Comparison of ENCODE assay signal across 19 mouse cellular contexts in genomic region chr2:135855890-135856490, GRCm38 (mm10).
DNase-seq lines count a peak whose midpoint lies in the region; ATAC-seq and TF ChIP-seq lines count a peak whose summit lies in the region.
"Had no signal": no experiment of that assay in that cellular context is flagged by ENCODE, and none has a peak within 500 bp of the region (broad histone marks: within the 10 kb centered on the region; RNA-seq: fewer than 3 reads in every experiment).

No protein-coding gene starts in this region.

- no peaks in the 10 kb centered on the region for H3K9me3 ChIP-seq in forebrain, embryonic 12.5 days
- H3K9me3 ChIP-seq in forebrain, embryonic 10.5 days, result no peaks in the 10 kb centered on the region
- no peaks in the 10 kb centered on the region for H3K9me3 ChIP-seq in midbrain, embryonic 16.5 days (replicated peaks; ENCODE audit: control insufficient read depth, low read length, poor library complexity, severe bottlenecking)
- H3K9me3 ChIP-seq: hindbrain, embryonic 13.5 days; liver, embryonic 15.5 days; stomach, embryonic 15.5 days had no signal

- DNase-seq in forebrain, embryonic 10.5 days (ENCODE audit: extremely low spot score, low spot score), result no peak
- no peak for DNase-seq in layer of hippocampus, adult 2 months (ENCODE audit: low spot score in 2 of 2)
- no peak for DNase-seq in layer of hippocampus, postnatal 10 days (ENCODE audit: low spot score in 2 of 2)
- DNase-seq in ovary, adult 18-20 months (ENCODE audit: low spot score), result no peak
- no peak for DNase-seq in heart, adult 2 months
- DNase-seq: adrenal gland, postnatal 10 days; cerebellum, adult 9-10 months; kidney, adult 11 months; kidney, postnatal 36 days; lung, postnatal 10 days; spleen, adult 18-20 months had no signal

- no peak for TF ChIP-seq CTCF in layer of hippocampus, adult 2 months (conservative IDR thresholded peaks at IDR 0.05)
- TF ChIP-seq CTCF in heart, adult 2 months (IDR thresholded peaks at IDR 0.05), result no peak

- whole genome bisulfite sequencing in forebrain, embryonic 12.5 days, result 43% methylated on average over 6 of the region's 6 CpGs
- WGBS in forebrain, embryonic 10.5 days, result 81% methylated on average over 6 of the region's 6 CpGs
- 58% methylated on average over 6 of the region's 6 CpGs for WGBS in midbrain, embryonic 16.5 days
- 85% methylated on average over 6 of the region's 6 CpGs for whole genome bisulfite sequencing in heart, adult 2 months

- no peak overlapping the region for H3K9ac ChIP-seq in forebrain, embryonic 12.5 days
- no peak overlapping the region for H3K9ac ChIP-seq in midbrain, embryonic 16.5 days (ENCODE audit: low read depth, low read length)
- H3K9ac ChIP-seq in heart, adult 2 months (ENCODE audit: low read depth, low read length), result no peak overlapping the region
- H3K9ac ChIP-seq: hindbrain, embryonic 13.5 days; liver, embryonic 15.5 days; stomach, embryonic 15.5 days had no signal

- no peak overlapping the region for H3K4me3 ChIP-seq in forebrain, embryonic 12.5 days (replicated peaks)
- H3K4me3 ChIP-seq in forebrain, embryonic 10.5 days, result no peak overlapping the region
- no peak overlapping the region for H3K4me3 ChIP-seq in layer of hippocampus, adult 2 months
- no peak overlapping the region for H3K4me3 ChIP-seq in brown adipose tissue, adult 24 weeks (ENCODE audit: insufficient read depth, low read depth, low read length)
- H3K4me3 ChIP-seq in midbrain, embryonic 16.5 days (ENCODE audit: low read depth, low read length), result no peak overlapping the region
- H3K4me3 ChIP-seq in heart, adult 2 months, result no peak overlapping the region
- H3K4me3 ChIP-seq: hindbrain, embryonic 13.5 days; liver, embryonic 15.5 days; megakaryocyte, embryonic 14.5 days; stomach, embryonic 15.5 days had no signal

- H3K36me3 ChIP-seq in forebrain, embryonic 12.5 days (replicated peaks), result no peaks in the 10 kb centered on the region
- no peaks in the 10 kb centered on the region for H3K36me3 ChIP-seq in forebrain, embryonic 10.5 days (replicated peaks)
- no peaks in the 10 kb centered on the region for H3K36me3 ChIP-seq in midbrain, embryonic 16.5 days (ENCODE audit: control insufficient read depth, insufficient read depth, low read length)
- H3K36me3 ChIP-seq in heart, adult 2 months (ENCODE audit: control insufficient read depth, insufficient read depth, low read length), result peaks cover 14% of the 10 kb centered on the region; the same call in 1 of the 2 replicates
- H3K36me3 ChIP-seq: hindbrain, embryonic 13.5 days; liver, embryonic 15.5 days; stomach, embryonic 15.5 days had no signal

- peaks cover 8% of the 10 kb centered on the region; the same call in 1 of the 2 replicates for H3K4me1 ChIP-seq in forebrain, embryonic 12.5 days
- peaks cover 22% of the 10 kb centered on the region for H3K4me1 ChIP-seq in forebrain, embryonic 10.5 days
- H3K4me1 ChIP-seq in brown adipose tissue, adult 24 weeks (ENCODE audit: control insufficient read depth, insufficient read depth, insufficient read length, low read length), result peaks cover 18% of the 10 kb centered on the region
- H3K4me1 ChIP-seq in midbrain, embryonic 16.5 days (ENCODE audit: control insufficient read depth, insufficient read depth, low read length), result peaks cover 5% of the 10 kb centered on the region; the same call in 1 of the 2 replicates
- peaks cover 18% of the 10 kb centered on the region for H3K4me1 ChIP-seq in heart, adult 2 months (ENCODE audit: control insufficient read depth, insufficient read depth, low read length)
- H3K4me1 ChIP-seq: liver, embryonic 15.5 days had no signal

- peak; percentile 84 for ATAC-seq in forebrain, embryonic 12.5 days (ENCODE audit: low FRiP score)
- ATAC-seq in midbrain, embryonic 16.5 days, result peak; percentile 28; the same call in 1 of the 2 replicates

- intact Hi-C loops in heart, adult 2 months (cut with DNase I), result no loop called here

- peaks cover 2% of the 10 kb centered on the region for H3K79me2 ChIP-seq in heart, adult 2 months (replicated peaks; ENCODE audit: control insufficient read depth, insufficient read depth, low read length)

- no peak for TF ChIP-seq EP300 in heart, adult 2 months (IDR thresholded peaks at IDR 0.05; ENCODE audit: insufficient read depth, low read depth, low read length)

- no peaks in the 10 kb centered on the region for H3K27me3 ChIP-seq in forebrain, embryonic 12.5 days
- H3K27me3 ChIP-seq in forebrain, embryonic 10.5 days (ENCODE audit: poor library complexity, severe bottlenecking), result no peaks in the 10 kb centered on the region
- no peaks in the 10 kb centered on the region for H3K27me3 ChIP-seq in midbrain, embryonic 16.5 days (ENCODE audit: control insufficient read depth, insufficient read depth, low read depth, low read length)
- no peaks in the 10 kb centered on the region for H3K27me3 ChIP-seq in heart, adult 2 months (ENCODE audit: control insufficient read depth, insufficient read depth, low read length)
- H3K27me3 ChIP-seq: CH12.LX; hindbrain, embryonic 13.5 days; liver, embryonic 15.5 days; megakaryocyte, embryonic 14.5 days; stomach, embryonic 15.5 days had no signal

- no peak overlapping the region for H3K4me2 ChIP-seq in forebrain, embryonic 12.5 days
- no peak overlapping the region for H3K4me2 ChIP-seq in midbrain, embryonic 16.5 days (ENCODE audit: low read length)
- H3K4me2 ChIP-seq: hindbrain, embryonic 13.5 days; liver, embryonic 15.5 days; stomach, embryonic 15.5 days had no signal

- TF ChIP-seq POLR2A in heart, adult 2 months (IDR thresholded peaks at IDR 0.05; ENCODE audit: insufficient read depth, low read depth, low read length), result no peak

- peak overlapping the region; percentile 14; the same call in 1 of the 2 replicates for H3K27ac ChIP-seq in forebrain, embryonic 12.5 days
- H3K27ac ChIP-seq in forebrain, embryonic 10.5 days, result no peak overlapping the region
- H3K27ac ChIP-seq in layer of hippocampus, adult 2 months, result peak overlapping the region; percentile 28; the same call in 1 of the 2 replicates
- H3K27ac ChIP-seq in brown adipose tissue, adult 24 weeks (replicated peaks; ENCODE audit: low read depth, low read length), result peak overlapping the region; percentile 84
- no peak overlapping the region for H3K27ac ChIP-seq in midbrain, embryonic 16.5 days (ENCODE audit: low read length)
- H3K27ac ChIP-seq in heart, adult 2 months, result no peak overlapping the region
- H3K27ac ChIP-seq: hindbrain, embryonic 13.5 days; liver, embryonic 15.5 days; stomach, embryonic 15.5 days had no signal

Comparison
In these comparisons a context has a peak if more than half of its experiments do, and no peak if none do; other contexts are left out.
1. H3K27ac ChIP-seq: peak in forebrain, embryonic 12.5 days (single experiment), layer of hippocampus, adult 2 months (single experiment) and brown adipose tissue, adult 24 weeks (single experiment); none in forebrain, embryonic 10.5 days (single experiment), midbrain, embryonic 16.5 days (single experiment) and heart, adult 2 months (single experiment).